In the genomic region with DNA sequence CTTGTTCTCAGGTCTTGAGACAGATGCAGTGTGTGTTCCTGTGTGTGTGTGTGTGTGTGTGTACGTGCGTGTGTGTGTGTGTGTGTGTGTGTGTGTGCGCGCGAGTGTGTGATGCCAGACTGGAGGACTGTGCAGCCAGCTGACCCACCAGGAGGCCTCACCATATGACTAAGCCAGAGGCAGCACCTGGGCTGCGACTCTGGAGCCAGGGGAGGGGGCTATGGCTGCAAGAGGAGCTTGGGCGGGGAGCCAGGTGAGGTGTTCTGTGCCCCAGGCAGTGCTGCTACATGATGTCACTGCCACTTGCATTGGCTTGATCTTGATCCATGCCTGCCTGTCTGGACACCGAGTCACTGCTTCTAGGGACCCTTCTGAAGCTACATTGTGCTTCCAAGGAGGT, we compare ENCODE assay signal across 14 mouse cellular contexts.
A peak's percentile ranks its signal among the peaks of the same experiment; 100 is the strongest.
DNase-seq lines count a peak whose midpoint lies in the region; ATAC-seq and TF ChIP-seq lines count a peak whose summit lies in the region.
"Had no signal": no experiment of that assay in that cellular context is flagged by ENCODE, and none has a peak within 500 bp of the region (broad histone marks: within the 10 kb centered on the region; RNA-seq: fewer than 3 reads in every experiment).

No protein-coding gene starts in this region.

- no peak for DNase-seq in kidney, adult 18-20 months
- no peak for DNase-seq in G1E (ENCODE audit: low spot score)
- no peak for DNase-seq in hindbrain, embryonic 14.5 days (ENCODE audit: low spot score)
- DNase-seq in retina, embryonic 14.5 days (ENCODE audit: low spot score), result no peak
- no peak for DNase-seq in natural killer cell, adult 2 months (ENCODE audit: low spot score in 2 of 2)
- DNase-seq in adrenal gland, adult (ENCODE audit: inconsistent age in 2 of 2, low spot score in 1 of 2), result no peak
- DNase-seq: cerebellum, adult 9-11 months had no signal

- ATAC-seq in kidney, embryonic 14.5 days (ENCODE audit: low FRiP score, low TSS enrichment), result no peak
- no peak for ATAC-seq in G1E (ENCODE audit: extremely low read depth, insufficient number of reproducible peaks, low FRiP score, poor library complexity, severe bottlenecking)
- peak; percentile 39; the same call in 1 of the 2 replicates for ATAC-seq in embryonic facial prominence, embryonic 15.5 days (ENCODE audit: insufficient number of reproducible peaks, low FRiP score, low TSS enrichment, low read depth)
- no peak for ATAC-seq in hindbrain, embryonic 14.5 days (ENCODE audit: low FRiP score)
- ATAC-seq: CD4-positive, CD25-positive, alpha-beta regulatory T cell, adult 4 months had no signal

- 0 out of 2 replicates have a peak, but pooled peaks cover 7% of the 10 kb centered on the region for H3K4me1 ChIP-seq in kidney, embryonic 14.5 days (ENCODE audit: control insufficient read depth, insufficient read depth, low read length)
- H3K4me1 ChIP-seq in G1E (ENCODE audit: insufficient read depth, low read depth, low read length), result no peaks in the 10 kb centered on the region
- peaks cover 10% of the 10 kb centered on the region; the same call in 1 of the 2 replicates for H3K4me1 ChIP-seq in embryonic facial prominence, embryonic 15.5 days
- H3K4me1 ChIP-seq in hindbrain, embryonic 14.5 days (replicated peaks; ENCODE audit: control insufficient read depth, insufficient read depth, low read length), result peaks cover 25% of the 10 kb centered on the region

- no peak overlapping the region for H3K4me3 ChIP-seq in kidney, embryonic 14.5 days (ENCODE audit: low read length)
- H3K4me3 ChIP-seq in G1E (ENCODE audit: low read depth, low read length), result 0 out of 2 replicates have a peak overlapping the region, but pooled peaks have one; percentile 2
- no peak overlapping the region for H3K4me3 ChIP-seq in embryonic facial prominence, embryonic 15.5 days (replicated peaks)
- no peak overlapping the region for H3K4me3 ChIP-seq in hindbrain, embryonic 14.5 days (replicated peaks; ENCODE audit: low read length)
- H3K4me3 ChIP-seq: heart, embryonic 15.5 days had no signal

- H3K36me3 ChIP-seq in kidney, embryonic 14.5 days (ENCODE audit: control insufficient read depth, insufficient read depth, low read length), result no peaks in the 10 kb centered on the region
- no peaks in the 10 kb centered on the region for H3K36me3 ChIP-seq in G1E (replicated peaks)
- no peaks in the 10 kb centered on the region for H3K36me3 ChIP-seq in embryonic facial prominence, embryonic 15.5 days
- H3K36me3 ChIP-seq in hindbrain, embryonic 14.5 days (replicated peaks; ENCODE audit: control insufficient read depth, insufficient read depth), result no peaks in the 10 kb centered on the region
- H3K36me3 ChIP-seq: heart, embryonic 15.5 days had no signal

- 64% methylated on average over 8 of the region's 8 CpGs for WGBS in kidney, embryonic 14.5 days
- 67% methylated on average over 8 of the region's 8 CpGs for WGBS in embryonic facial prominence, embryonic 15.5 days
- WGBS in hindbrain, embryonic 14.5 days, result 62% methylated on average over 8 of the region's 8 CpGs

- H3K27ac ChIP-seq in kidney, embryonic 14.5 days (ENCODE audit: low read depth, low read length), result no peak overlapping the region
- no peak overlapping the region for H3K27ac ChIP-seq in embryonic facial prominence, embryonic 15.5 days (replicated peaks)
- H3K27ac ChIP-seq in hindbrain, embryonic 14.5 days, result no peak overlapping the region
- H3K27ac ChIP-seq: heart, embryonic 15.5 days; liver, embryonic 14.5 days; macrophage had no signal

- no peak overlapping the region for H3K9ac ChIP-seq in kidney, embryonic 14.5 days (ENCODE audit: low read depth, low read length)
- no peak overlapping the region for H3K9ac ChIP-seq in embryonic facial prominence, embryonic 15.5 days
- 0 out of 2 replicates have a peak overlapping the region, but pooled peaks have one; percentile 7 for H3K9ac ChIP-seq in hindbrain, embryonic 14.5 days
- H3K9ac ChIP-seq: heart, embryonic 15.5 days; liver, embryonic 14.5 days had no signal

- peaks cover 8% of the 10 kb centered on the region; the same call in 1 of the 2 replicates for H3K27me3 ChIP-seq in kidney, embryonic 14.5 days (ENCODE audit: control insufficient read depth, insufficient read depth, low read length)
- H3K27me3 ChIP-seq in G1E (ENCODE audit: insufficient read depth, low read length), result no peaks in the 10 kb centered on the region
- no peaks in the 10 kb centered on the region for H3K27me3 ChIP-seq in embryonic facial prominence, embryonic 15.5 days
- no peaks in the 10 kb centered on the region for H3K27me3 ChIP-seq in hindbrain, embryonic 14.5 days (ENCODE audit: control insufficient read depth, insufficient read depth, low read length)
- H3K27me3 ChIP-seq: Patski had no signal

- H3K9me3 ChIP-seq in kidney, embryonic 14.5 days (ENCODE audit: control insufficient read depth, low read length), result 0 out of 2 replicates have a peak, but pooled peaks cover 2% of the 10 kb centered on the region
- peaks cover 80% of the 10 kb centered on the region for H3K9me3 ChIP-seq in G1E (replicated peaks)
- H3K9me3 ChIP-seq in embryonic facial prominence, embryonic 15.5 days (replicated peaks), result no peaks in the 10 kb centered on the region
- no peaks in the 10 kb centered on the region for H3K9me3 ChIP-seq in hindbrain, embryonic 14.5 days (ENCODE audit: control insufficient read depth, low read length)
- H3K9me3 ChIP-seq: heart, embryonic 15.5 days had no signal

- peak overlapping the region; percentile 27; the same call in 1 of the 2 replicates for H3K4me2 ChIP-seq in kidney, embryonic 14.5 days (replicated peaks; ENCODE audit: low read depth, low read length)
- H3K4me2 ChIP-seq in embryonic facial prominence, embryonic 15.5 days (replicated peaks), result no peak overlapping the region
- H3K4me2 ChIP-seq in hindbrain, embryonic 14.5 days (replicated peaks), result peak overlapping the region; percentile 31; the same call in 1 of the 2 replicates

- TF ChIP-seq CTCF in G1E (IDR thresholded peaks at IDR 0.05; ENCODE audit: low read depth, low read length), result no peak
